Mouse (Mus musculus) B cell, adult (primary cell): ENCODE results near the gene Tmem209. TPM values are rescaled to one million over a fixed set of nuclear protein-coding genes. Genes with fewer than 3 reads are reported as not detected.

Source experiments
- total RNA-seq: library from RNA; stranded (reverse); gene quantifications from 4 replicates; pipeline ENCODE4 v1.2.4, GENCODE M21; 2023; ENCODE audit not compliant: inconsistent age

Tmem209 gene
- total RNA-seq = 30.7 to 37.1 TPM (median 33.8 TPM) in 4 replicates

DNA sequence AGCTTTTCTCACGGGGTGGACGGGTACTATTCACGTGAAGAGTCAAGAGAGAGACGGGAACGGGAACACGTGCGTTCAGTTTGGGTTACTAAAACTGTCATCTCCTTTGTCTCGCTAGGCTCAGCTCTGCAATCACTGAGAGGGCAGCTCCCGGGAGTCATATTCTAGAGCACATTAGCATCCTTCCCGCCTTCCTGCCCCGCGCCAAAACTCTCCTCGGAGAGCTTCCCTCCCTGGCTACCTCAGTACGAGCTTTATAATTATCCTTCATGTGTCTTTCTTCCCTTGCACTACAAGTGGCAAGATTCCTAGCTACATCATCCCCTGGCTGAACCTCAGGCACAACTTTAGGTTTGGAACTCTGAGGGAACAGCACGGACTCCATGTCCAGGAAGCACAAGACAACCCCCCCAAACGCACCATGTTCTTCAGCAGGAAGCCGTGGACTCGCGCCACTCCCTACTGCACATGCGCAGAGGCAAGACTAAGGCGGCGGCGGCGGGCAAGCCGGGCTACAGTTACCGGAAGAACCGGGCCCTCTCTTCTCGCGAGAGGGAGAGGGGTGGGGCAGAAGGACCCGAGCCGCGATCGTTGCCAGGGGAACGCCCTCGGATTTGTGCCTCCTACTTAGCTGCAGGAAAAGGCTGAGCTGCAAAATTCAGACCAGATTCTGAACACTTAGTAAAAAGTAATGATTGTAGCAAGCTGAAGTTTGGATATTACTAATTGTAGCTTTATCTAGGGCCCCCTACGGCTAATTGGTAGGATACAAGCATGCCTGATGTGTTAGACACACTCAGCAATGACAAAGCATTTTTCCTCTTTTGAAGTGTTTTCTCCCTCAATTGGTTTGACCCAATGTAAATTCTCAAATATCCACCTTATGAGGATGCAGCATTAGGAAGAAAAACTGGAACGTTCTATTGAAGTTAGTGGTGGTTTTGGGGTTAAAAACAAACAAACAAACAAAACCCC lies at the start of gene Tmem209, which contains the start of gene Ssmem1:
Gene Tmem209 (minus strand): TSS at position 519 of the 975 bp plus-strand sequence.
Gene Ssmem1 (plus strand): TSS at position 585 of the 975 bp plus-strand sequence.

DNA sequence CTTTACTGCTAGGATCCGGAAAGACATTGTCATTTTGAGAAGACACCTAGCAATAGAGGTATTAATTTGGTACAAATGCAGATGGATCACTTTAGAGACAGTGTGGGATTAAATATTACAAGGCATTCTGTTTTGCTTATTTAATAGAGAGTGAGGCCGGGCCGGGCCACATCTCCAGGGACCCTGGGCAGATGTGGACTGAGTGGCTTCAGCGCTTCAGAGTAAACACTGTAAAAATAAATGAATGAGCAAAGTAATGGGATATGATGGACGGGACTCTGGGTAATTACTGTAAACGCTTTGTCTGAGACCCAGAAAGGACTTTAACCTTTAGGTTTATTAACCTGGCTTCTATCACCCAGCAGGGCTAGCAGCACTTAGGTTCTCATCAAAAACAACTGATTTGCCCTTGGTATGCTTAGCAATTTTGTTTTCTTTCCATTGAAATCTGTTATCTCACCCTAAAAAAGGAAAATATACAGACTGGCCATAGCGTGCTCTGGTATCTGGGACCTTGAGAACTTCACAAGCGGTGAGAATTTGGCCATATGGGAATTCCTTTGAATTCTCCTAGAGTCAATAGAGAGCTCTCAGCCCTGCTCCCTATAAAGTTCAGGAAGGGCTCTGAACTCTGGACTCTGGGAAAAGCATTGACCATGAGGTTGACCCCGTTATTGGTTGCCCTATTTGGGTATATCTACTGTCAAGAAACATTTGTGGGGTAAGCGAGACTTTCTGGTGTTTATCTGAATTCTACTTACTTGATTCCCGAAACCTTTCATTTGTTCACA lies 31.6 kb upstream of the Tmem209 start, which contains the start of gene Cpa2:
Gene Cpa2 (plus strand): TSS at position 574 of the 791 bp plus-strand sequence.

Other genes starting within 250 kb of the Tmem209 start
- 96.2 to 124 TPM (median 109 TPM) in 4 replicates for gene Ube2h, start 205.2 kb downstream of the Tmem209 start, total RNA-seq
- 29.7 to 37.9 TPM (median 35.1 TPM) in 4 replicates for gene Zc3hc1, start 118.8 kb downstream of the Tmem209 start, total RNA-seq
- gene Klhdc10, start 107.9 kb downstream of the Tmem209 start, total RNA-seq = 20.6 to 21.0 TPM (median 20.8 TPM) in 4 replicates
- gene Ssmem1, start 66 bp upstream of the Tmem209 start, total RNA-seq = 0.45 to 1.3 TPM (median 0.68 TPM) in 4 replicates
- not detected in 4 replicates for gene Cpa2, start 31.8 kb upstream of the Tmem209 start, total RNA-seq
- not detected in 4 replicates for gene Cpa4, start 58.6 kb upstream of the Tmem209 start, total RNA-seq
- gene Cpa5, start 101.2 kb upstream of the Tmem209 start, total RNA-seq = not detected in 4 replicates
- 0.96 to 1.7 TPM in 2 of 4 replicates, not detected in the others for gene Cpa1, start 129.4 kb upstream of the Tmem209 start, total RNA-seq
- gene Cep41, start 184.0 kb upstream of the Tmem209 start, total RNA-seq = 6.2 to 10.1 TPM (median 7.1 TPM) in 4 replicates
- gene Mest, start 213.8 kb upstream of the Tmem209 start, total RNA-seq = 1.3 to 1.5 TPM in 2 of 4 replicates, not detected in the others